Mouse (Mus musculus) adrenal gland, postnatal 10 days (tissue): ENCODE results near the gene Kcnmb2. TPM values are rescaled to one million over a fixed set of nuclear protein-coding genes. Genes with fewer than 3 reads are reported as not detected.

Source experiments
- DNase-seq: peaks from one replicate; pipeline ENCODE4 v3.0.0; 2021; ENCODE audit warnings: mixed read lengths
- total RNA-seq, 2 experiments: library from RNA; stranded (reverse); gene quantifications; 2 replicates each; pipeline ENCODE4 v1.2.3; 2021

Gene Kcnmb2
- total RNA-seq, 2 experiments from 2014 or later = 2.6 to 3.1 TPM

DNA sequence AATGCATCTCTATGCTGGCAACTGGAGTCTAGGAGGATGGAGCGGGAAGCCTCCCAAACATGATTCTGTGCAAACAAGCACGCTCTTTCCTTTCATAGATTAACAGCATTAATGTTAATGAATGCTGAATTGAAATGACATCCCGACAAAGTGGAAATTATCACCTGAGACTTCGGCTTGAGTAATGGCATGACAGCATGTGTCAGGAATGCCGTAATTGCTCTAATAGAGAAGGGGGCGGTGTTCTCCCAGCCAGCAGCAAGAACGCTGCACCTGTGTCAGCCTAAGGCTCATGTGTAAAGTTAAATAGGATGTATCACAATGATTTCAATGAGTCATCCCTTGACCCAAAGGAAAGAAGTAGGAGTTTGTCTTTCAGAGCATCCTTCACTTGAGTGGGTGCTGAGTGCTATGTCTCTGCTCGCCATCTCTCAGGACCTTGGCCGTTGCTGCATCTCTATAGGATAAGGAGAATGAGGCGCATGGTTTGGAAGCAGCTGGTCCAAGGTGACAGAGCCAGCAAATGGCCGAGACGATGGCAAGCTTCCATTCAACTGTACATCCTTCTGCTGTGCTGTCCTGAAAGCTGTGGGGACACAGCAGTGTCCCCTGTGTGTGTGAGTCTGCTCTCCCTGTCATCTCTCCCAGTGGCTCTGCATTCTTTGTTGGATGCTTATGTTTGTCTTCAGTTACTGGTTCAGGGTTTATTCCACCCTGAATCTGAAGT, 110.1 kb downstream of the Kcnmb2 start:
- no peak for DNase-seq

DNA sequence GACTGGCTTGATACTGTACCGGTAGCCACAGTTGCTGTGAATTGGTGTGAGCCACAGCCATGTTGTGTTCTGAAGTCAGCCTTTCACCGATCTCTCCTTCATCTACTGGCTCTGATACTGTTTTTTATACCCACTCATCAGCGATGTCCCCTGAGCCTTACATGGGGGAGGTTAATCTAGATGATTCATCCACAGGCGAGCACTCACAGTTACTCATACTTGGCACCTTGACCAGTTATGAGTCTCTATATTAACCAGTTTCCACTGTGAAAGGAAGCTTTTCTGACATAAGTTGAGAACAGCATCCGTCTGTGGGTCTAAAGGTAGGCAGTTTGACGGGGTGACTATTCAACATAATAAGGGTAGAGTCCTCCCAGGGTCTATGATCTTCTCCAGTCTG, 118.7 kb downstream of the Kcnmb2 start:
- DNase-seq = no peak

DNA sequence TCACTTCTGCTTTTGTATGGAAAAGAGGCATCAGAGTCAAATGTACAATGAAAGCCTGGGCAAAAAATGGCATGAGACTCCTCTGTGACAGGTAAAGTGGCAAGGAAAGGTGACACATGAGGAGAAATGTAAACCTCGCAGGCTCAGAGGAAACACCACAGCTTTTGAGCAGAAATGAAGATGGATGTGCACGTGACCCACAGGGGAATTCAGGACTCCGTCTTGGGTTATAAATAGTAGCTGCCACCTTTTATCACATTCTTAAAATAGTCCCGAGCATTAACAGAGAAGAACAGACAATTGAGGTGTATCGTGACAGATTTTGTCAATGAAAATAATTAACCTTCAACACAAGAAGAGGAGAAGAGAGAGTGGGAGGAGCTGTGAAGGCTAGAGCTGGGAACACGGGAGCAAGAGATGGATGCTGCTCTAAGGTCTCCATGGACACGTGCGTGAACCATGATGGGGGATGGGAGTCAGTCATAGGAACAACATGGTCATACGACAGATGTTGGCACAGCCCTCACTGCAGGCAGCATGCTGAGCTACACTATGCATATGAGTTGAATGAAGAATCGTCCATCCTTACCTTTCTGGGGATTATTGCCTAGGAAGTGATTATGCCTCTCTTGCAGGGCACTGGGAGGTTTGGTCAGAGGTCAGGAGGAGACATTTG, 127.2 kb downstream of the Kcnmb2 start:
- no peak for DNase-seq

DNA sequence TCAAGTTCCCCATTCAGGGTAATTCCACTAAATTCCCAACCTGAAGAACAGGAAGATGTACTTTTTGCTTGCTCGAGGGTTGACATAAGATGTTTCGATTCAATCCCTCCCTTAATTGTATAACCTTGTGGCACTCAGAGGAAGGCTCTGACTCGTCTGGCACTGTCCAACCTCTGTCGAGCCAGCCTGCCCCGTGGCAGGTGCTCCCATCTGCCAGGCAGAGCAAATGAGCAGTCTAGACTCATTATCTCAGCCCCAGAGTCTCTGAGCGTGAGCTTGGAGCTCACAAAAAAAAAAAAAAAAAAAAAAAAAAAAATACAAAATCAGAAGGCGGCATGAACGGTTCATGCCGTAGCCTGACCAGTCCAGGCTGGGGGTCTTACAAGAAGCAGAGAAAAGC, 130.1 kb downstream of the Kcnmb2 start:
- no peak for DNase-seq

DNA sequence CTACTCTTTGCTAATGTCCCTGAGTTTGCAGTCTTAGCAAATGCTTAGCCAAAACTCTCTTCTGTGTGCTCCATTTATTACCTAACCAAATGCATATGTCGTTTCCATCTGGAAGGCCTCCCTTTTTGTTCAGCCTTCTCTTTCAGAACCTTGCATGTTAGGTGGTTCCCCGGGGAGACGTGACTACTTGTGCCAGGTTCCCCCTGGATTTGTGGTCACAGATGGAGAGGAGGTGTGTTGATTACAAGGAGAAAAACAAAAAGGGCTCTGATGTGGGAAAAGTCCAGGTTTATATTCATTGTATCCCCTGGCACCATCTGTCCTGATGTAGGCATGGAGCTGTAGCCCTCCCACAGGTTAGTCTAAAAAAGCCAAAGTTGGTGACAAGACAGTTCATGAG, 141.5 kb downstream of the Kcnmb2 start:
- DNase-seq = no peak

DNA sequence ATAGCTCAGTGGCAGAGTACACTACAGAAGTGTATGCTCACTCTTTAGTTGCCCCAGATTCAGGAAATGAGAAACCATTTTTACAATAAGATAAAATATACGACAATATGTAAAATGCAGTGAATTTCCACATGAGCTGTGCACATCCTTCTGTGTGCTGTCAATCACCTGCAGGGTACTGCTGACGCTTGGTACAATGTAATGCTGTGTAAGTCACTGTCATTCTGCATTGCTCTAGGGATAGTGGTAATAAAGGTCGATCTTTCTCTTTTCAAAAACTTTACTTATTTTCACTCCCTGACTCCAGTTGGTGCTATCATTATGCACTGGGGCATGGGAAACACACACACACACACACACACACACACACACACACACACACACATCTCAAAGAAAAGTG, 146.5 kb downstream of the Kcnmb2 start:
- no peak for DNase-seq

DNA sequence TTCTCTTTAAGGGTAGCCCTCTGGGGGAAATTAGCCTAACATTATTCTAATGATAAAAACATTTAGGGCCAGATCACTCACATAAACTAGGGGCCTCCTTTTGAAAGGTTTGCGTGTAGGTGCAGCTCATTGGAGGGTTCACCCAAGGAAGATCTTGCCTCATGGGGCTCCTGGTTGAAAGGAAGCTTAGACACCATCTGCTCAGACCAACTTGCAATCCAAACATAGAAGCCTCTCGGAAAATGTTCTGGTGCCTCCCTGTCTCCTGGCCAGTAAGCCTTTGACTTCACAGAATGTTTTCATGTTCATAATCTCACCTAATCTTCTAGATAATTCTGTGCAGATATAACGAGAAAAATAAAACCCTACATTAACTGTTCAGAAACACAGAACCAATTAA, 150.3 kb downstream of the Kcnmb2 start:
- no peak for DNase-seq

DNA sequence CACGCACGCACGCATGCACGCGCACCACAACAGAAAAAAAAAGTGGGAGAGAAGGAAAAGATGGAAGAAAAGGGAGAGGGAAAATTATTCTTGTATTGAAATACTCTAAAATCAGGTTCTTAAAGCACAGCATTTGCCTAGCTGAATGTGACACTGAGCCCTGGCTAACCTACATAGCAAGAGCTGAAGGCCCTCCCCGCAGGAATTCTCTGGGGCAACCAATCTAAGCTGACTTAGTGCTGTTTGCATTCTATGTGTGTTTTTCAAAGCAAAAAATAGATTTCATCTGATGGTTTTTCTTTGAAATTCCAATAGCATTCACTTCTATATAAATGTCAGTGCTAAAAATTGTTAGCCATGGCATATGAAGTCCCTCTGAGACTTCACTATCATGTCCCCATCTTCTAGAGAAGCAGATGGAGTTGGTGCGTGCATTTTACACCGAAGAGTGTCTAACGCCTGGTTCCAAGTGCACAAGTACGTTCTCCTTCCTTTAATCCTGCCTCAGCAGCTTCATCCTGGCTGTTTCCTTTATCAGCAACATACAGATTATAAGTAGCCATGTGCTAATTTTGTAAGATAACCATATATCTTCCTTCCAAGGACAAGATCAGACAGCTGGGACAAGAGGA, 151.4 kb downstream of the Kcnmb2 start:
- no peak for DNase-seq

DNA sequence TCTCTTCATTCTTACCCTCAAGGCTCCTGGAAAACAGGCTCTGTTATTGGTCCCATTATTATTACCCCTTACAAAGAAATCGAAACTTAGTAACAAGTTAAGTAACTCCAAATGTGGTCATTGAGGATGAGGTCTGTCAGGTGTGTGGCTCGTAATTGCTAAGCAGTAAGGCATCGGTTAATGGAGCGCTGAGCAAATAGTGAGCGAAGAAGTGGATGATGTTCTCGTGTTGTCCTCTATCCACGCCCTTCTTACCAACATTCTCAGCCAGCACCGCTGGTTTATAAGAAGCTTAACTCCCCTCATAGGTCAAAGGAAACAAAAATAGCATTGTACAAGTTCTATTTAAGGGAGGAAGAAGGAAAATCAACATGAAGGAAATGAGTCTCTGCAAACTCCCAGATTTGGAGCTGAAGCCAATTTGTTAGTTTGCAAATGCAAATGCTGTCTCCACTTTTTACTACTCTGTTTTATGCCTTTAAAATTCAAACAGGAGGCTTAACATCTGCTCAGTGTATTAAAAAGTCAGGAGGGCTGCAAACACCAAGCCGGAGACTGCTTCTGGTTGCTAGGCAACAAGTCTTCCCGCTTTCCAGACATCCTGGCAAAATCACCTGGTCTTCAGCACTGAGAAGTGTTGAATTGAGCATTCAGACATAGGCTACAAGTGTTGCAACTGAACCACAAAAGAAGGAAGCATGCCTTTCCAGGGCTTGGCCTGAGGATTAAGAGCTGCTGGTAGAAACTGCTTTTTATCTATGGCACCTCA, 157.8 kb downstream of the Kcnmb2 start:
- no peak for DNase-seq

DNA sequence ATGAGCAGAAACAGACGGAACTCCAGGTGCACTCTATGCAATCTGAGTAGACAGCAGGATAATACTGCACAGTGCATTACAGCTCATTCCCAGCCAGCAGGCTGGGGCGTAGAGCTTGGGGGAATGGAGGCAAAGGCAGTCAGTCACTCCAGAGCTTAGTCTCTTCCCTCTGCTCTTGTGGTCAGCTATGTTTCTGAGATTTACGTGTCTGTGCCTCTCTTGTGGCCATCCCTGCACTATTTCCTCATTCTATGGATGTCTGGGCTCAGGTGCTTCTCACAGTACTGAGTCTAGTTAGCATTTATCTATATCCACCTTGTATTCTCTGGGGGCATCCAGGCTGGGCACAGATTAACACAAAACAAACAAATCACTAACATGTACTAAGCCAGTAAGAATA, 160.4 kb downstream of the Kcnmb2 start:
- no peak for DNase-seq

DNA sequence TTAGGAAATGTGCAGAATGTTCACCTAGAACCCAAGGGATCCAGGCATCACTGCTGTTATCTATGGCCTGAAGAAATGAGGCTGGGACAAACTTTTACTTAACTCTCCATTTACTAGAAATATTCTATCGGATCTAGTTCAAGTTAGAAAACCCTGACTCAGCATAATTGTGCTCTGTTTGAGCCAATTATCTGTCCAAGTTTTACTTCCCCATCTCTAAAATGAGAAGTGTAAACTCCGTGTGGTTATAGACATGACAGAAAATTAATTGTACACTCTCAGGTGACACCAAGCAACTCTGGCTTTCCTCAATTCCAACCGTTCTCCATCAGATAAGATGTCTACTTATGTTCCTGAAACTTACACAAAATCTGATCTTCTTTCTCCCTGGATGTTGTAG, 161.0 kb downstream of the Kcnmb2 start:
- DNase-seq = no peak

DNA sequence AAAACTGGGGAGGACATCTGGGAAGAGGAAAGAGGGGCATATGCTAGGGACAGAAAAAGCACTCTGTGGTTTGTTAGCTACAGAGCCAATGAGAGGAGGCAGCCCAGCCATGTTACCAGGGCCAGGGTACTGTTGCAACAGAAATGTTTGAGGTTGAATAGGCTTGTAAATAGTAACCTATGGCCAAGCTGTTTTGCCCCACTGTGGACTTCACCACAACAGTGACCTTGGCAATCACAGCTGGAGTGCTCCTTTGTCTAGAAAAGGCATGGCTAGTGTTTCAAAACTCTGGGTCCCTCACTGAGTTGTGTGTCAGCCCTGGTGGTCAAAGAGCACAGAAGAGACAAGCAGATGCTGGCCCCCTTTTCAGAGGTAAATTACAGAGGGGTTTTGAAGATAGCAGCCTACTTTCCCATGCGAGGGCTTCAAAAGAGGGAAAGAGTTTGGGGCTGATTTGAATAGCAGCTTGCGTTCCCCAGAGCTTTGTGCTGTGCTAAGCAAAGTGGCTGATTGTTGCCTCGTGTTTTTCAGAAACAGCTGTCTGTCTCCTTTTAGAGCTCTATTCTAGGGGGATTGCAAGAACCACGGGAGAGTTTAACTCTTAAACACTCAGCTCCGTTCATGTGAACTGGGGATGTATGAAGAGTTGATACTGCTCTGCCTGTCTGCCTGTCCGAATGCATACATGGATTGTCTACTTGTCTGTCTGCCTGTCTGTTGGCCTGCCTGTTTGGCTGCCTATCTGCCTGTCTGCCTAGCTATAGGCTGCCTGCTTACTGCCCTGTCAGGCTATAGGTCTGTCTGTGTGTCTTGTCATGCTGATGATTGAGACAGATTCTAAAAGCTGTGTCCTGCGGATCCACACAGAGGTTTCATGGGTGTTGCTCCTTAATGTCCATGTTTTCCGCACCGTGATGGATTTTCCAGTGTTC, 165.0 kb downstream of the Kcnmb2 start:
- DNase-seq = no peak

DNA sequence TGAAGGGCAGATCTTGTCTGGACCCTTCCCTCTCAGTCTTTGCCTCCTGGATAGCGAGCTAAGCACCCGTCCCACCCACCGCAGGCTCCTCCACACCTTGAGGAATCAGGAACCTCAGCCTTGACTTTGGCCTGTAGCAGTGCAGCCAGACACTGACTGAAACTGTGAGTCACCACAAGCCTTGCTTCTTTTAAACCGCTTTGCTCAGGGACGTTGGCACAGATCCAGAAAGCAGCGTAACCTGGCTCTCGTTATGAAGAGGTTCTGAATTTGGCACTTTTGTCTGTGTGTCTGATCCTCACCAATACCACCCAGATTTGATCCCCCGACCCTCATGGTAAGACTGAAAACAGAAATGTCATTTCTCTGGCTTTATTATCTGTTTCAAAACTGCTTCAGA, 171.6 kb downstream of the Kcnmb2 start:
- peak; percentile 74 for DNase-seq

DNA sequence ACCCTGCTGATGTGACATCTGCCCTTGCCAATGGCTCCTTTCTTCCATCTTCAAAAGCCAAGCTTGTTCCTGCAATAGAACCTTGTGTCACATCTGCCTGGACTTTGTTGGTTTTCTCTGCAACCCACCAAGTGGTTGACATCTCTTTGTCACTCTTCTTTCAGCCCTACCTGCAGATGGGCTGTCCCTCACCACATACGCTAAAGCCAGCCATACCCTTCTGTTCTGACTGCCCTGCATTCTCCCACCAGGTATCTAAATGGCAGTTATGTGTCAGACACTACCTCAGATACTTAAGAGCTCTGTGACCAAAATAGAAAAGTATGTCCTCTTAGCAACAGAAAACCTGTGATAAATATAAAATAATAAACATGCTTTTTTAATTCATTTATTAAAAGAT, 186.5 kb downstream of the Kcnmb2 start:
- no peak for DNase-seq

DNA sequence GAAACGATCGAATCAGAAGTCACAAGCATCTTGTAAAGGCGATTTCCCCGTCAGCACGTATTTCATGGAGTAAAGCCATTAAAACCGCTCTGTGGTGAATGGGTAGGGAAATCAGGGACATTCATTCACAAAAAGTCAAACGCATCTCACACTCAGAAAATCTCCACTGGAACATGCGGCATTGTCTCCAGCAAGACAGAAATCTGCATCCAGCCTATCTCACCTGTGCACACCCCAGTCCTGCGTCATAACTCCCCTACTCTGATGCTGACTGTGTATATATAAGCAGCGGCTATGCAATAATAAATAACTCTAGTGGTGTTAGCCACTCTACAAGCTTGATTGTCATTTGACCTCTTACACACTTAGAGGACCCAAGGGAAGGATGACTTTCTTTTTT, 199.1 kb downstream of the Kcnmb2 start:
- no peak for DNase-seq

DNA sequence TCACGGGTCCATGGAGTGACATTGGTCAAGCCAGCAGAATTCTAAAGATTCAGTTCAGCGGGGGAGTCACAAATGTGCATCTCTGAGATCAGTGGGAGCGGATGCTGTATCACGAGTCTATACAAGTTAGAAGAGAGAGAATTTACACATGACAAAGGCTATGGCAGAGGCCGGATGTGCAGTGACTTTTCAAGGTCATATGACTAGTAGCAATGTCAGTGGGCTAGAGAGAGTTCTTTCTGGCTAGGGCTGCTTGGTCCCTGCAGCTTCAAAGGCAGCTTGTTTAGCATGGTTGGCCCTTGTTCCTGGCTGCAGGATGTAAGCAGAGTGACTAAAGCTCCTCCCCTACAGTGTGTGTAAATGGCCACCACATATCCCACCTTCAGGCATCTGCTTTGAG, 217.5 kb downstream of the Kcnmb2 start:
- no peak for DNase-seq

DNA sequence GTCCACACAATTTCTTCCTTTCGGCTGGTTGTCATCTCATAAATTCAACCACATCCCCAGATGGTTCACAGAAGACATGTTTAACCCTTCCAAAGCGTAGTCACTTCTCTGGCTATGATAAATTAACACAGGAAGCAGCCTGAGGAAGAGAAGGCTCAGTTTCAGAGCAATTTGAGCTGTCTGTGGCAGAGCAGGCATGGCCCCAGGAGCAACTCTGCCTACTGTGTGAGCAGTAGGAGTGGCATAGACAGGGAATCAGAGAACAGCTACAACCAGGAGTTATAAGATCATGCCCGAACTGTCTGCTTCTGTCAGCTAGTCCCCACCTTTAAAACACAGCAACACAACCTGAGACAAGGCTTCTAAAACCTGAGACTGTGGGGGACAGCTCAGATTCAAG, 219.4 kb downstream of the Kcnmb2 start:
- no peak for DNase-seq

DNA sequence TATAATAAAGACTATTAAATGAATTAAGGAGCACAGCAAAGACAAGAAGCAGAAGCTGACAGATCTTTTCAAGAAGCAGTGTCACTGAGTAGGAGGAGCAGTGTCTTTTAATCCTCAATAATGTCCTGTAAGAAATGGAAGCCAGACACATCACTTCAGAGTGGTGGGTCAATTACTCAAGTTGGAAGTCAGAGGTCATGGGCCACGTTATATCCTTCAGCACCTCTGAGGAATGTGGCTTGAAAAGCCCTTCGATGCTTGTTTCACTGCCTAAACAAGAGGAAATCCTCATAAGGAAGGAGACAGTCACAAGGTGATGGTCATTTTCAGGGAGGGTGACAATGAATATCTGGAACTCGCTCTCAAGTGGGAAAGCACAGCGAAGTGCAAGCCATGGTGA, 223.1 kb downstream of the Kcnmb2 start:
- no peak for DNase-seq

DNA sequence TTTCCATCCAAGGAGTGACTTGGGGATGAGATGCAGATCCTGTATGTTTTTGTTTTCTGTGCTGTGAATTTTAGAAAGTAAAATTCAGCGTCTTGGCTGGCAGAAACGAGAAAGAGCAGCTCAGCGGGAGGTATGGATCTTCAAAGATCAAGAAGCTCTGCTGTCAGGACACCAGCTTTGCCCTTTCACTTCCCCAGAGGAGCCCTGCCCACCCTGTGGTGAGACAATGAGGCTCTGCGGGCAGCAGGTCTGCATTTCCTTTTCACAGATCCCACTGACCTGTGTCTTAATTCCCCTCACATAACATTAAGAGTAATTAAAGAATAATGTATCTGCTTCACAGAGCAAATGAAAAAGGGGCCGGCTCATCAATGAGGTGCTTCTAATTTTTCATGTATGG, 226.1 kb downstream of the Kcnmb2 start:
- no peak for DNase-seq

DNA sequence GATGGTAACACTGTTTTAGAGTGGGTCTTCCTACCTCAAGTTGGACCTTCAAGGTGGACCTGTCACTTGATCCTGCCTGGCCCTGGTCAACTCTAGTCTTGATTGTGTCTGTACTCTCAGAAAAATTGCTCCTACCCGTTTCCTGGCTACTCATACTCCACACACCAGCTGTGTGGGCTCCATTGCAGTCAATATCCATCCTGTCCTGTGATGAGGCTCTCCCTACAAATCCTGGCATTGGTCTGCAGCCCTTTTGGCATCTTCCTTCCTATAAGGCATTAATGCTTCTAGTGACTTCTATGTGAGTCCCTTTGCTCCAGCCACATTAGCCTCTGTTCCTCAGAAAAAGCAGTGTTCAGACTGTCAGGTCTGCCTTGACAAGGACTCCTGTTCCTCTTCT, 228.4 kb downstream of the Kcnmb2 start:
- DNase-seq = no peak

DNA sequence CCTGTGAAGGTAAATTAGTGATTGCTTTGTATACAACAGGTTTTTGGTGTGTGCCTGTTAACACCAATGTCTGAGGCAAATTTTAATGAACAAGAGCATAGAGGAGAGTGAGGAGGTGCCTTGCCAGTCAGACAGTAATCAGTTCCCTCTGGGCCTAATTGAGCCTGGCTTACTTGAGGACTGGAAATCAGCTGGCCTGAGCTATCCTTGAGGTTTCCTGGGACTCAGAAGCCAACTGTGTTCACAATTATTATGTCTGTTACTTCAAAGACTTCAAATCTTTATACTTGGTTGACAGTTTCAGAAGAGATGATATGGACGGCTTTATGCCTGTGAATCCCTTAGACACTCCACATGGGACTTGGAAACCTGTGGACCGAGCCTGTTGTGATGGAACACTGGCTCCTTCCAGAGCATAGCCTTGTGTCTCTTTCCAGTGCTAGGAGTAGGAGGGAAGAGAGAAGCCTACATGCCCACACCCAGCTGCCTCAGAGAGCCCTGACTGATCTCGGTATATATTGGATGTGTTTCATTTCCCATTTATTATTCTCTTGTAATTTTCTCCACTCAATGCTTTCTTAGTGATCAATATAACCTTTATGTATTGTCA, 230.2 kb downstream of the Kcnmb2 start:
- DNase-seq = no peak
